Mouse (Mus musculus): ENCODE measurements around the gene Txndc2. TPM values are rescaled to one million over a fixed set of nuclear protein-coding genes. Genes with fewer than 3 reads are reported as not detected.

Txndc2 gene
- 8.4 TPM for polyA plus RNA-seq (2014; fragmentation: Illumina TruSeq; extraction: RNeasy Lipid Tissue Mini Kit (QIAGEN cat#74804))

GRCm38 (mm10) chr17:65641734-65642218 lies at the start of gene Txndc2:
Gene Txndc2, minus strand, starts transcription at chr17:65642168.

GRCm38 (mm10) chr17:65613463-65614412 lies 28.2 kb downstream of the Txndc2 start, which contains the start of gene Vapa:
Gene Vapa, minus strand, starts transcription at chr17:65613555.

Other genes with a start within 250 kb of the Txndc2 start
- gene Tmem232, start 101.4 kb downstream of the Txndc2 start, polyA plus RNA-seq (2014; fragmentation: Illumina TruSeq; extraction: RNeasy Lipid Tissue Mini Kit (QIAGEN cat#74804)) = 9.6 TPM
- 336 TPM for gene Vapa, start 28.6 kb downstream of the Txndc2 start, polyA plus RNA-seq (2014; fragmentation: Illumina TruSeq; extraction: RNeasy Lipid Tissue Mini Kit (QIAGEN cat#74804))
- 81.1 TPM for gene Rab31, start 130.6 kb upstream of the Txndc2 start, polyA plus RNA-seq (2014; fragmentation: Illumina TruSeq; extraction: RNeasy Lipid Tissue Mini Kit (QIAGEN cat#74804))
- gene Ppp4r1, start 140.4 kb upstream of the Txndc2 start, polyA plus RNA-seq (2014; fragmentation: Illumina TruSeq; extraction: RNeasy Lipid Tissue Mini Kit (QIAGEN cat#74804)) = 33.1 TPM
- gene Ralbp1, start 243.6 kb upstream of the Txndc2 start, polyA plus RNA-seq (2014; fragmentation: Illumina TruSeq; extraction: RNeasy Lipid Tissue Mini Kit (QIAGEN cat#74804)) = 68.9 TPM

Measured in ovary, adult 10 weeks (tissue).